Mouse (Mus musculus) heart, adult 2 months (tissue): ENCODE results near the gene Zbtb46. TPM values are rescaled to one million over a fixed set of nuclear protein-coding genes. Genes with fewer than 3 reads are reported as not detected.

Experiments
- DNase-seq, 2 experiments: peaks; one replicate each; pipeline ENCODE4 v3.0.0; 2021
- H3K27ac ChIP-seq: fragments of 200-600 bp; 2 replicates; pipeline ENCODE4 v1.8.1; 2022
- H3K27me3 ChIP-seq: fragments of 200-500 bp; 2 replicates; pipeline ENCODE4 v1.6.1; 2012; ENCODE audit warnings: mild to moderate bottlenecking, low read length, inconsistent platforms, mixed read lengths; ENCODE audit not compliant: control insufficient read depth, insufficient read depth
- H3K36me3 ChIP-seq: fragments of 200-500 bp; 2 replicates; pipeline ENCODE4 v1.6.1; 2012; ENCODE audit warnings: low read length, inconsistent platforms; ENCODE audit not compliant: control insufficient read depth, insufficient read depth
- H3K4me1 ChIP-seq: fragments of 200-500 bp; 2 replicates; pipeline ENCODE4 v1.6.1; 2011; ENCODE audit warnings: low read length; ENCODE audit not compliant: control insufficient read depth, insufficient read depth
- H3K4me3 ChIP-seq: fragments of 200-600 bp; 2 replicates; pipeline ENCODE4 v1.8.1; 2022
- H3K79me2 ChIP-seq: fragments of 200-500 bp; replicated peaks from 2 replicates; pipeline ENCODE4 v1.6.1; 2012; ENCODE audit warnings: mild to moderate bottlenecking, inconsistent platforms, low read length, moderate library complexity, mixed read lengths; ENCODE audit not compliant: control insufficient read depth, insufficient read depth
- H3K9ac ChIP-seq: fragments of 200-500 bp; 2 replicates; pipeline ENCODE4 v1.6.1; 2012; ENCODE audit warnings: low read depth, mild to moderate bottlenecking, control low read depth, inconsistent platforms, low read length, mixed read lengths
- CTCF ChIP-seq: fragments of 200-600 bp; IDR thresholded peaks from 2 replicates; pipeline ENCODE4 v1.8.1; 2022; ENCODE audit warnings: antibody characterized with exemption, mild to moderate bottlenecking, moderate library complexity
- EP300 ChIP-seq: fragments of 200-500 bp; IDR thresholded peaks from 2 replicates; pipeline ENCODE4 v1.6.1; 2011; ENCODE audit warnings: low read depth, low read length, control low read depth; ENCODE audit not compliant: insufficient read depth
- POLR2A ChIP-seq: fragments of 200-500 bp; IDR thresholded peaks from 2 replicates; pipeline ENCODE4 v1.6.1; 2011; ENCODE audit warnings: mild to moderate bottlenecking, low read depth, low read length, control low read depth; ENCODE audit not compliant: insufficient read depth
- WGBS: fragments of 180-500 bp; shearing (Covaris S2); methylation state at CpG from one replicate; pipeline ENCODE4 v1.1.7; 2018; 5-methylcytosine and 5-hydroxymethylcytosine counted together
- intact Hi-C: fragments of 180-260 bp; cut with DNase I; formaldehyde crosslinking; loops from one replicate; pipeline ENCODE4 v1.15.1; 2025
- polyA plus RNA-seq: library from polyadenylated mRNA; depleted of rRNA; stranded (reverse); fragments of >200 nt; gene quantifications from 2 replicates; pipeline ENCODE4 v1.2.3, GENCODE M21; 2012
- total RNA-seq, 2 experiments: library from RNA; stranded (reverse); gene quantifications; 2 replicates each; pipeline ENCODE4 v1.2.3; 2021

Gene Zbtb46
- total and polyA plus RNA-seq, 3 experiments, result 8.3 to 13.2 (median 10.7) TPM

- DNase-seq, result peak; percentile 75 to 85
These were observed 721 bp upstream of the Zbtb46 start for GRCm38 (mm10) chr2:181459673-181460621.

GRCm38 (mm10) chr2:181458411-181459152, 644 bp downstream of the Zbtb46 start:
- Histone ChIP-seq H3K4me1 (peaks cover 10% of the 10 kb centered on the region), H3K4me3 (peak overlapping the region; percentile 97), H3K79me2 (peaks cover 3% of the 10 kb centered on the region), H3K36me3 (peaks cover 3% of the 10 kb centered on the region; the same call in 1 of the 2 replicates), H3K27ac (peak overlapping the region; percentile 97), H3K9ac (peak overlapping the region; percentile 92), H3K27me3 (no peaks in the 10 kb centered on the region)
- intact Hi-C loops, result loop anchor here (1.0 to 2.0 kb wide), 3 partner anchors 25 to 60 kb away; partner anchors contain the start of gene Tpd52l2
- under 1% methylated on average over 72 of the region's 72 CpGs for WGBS
- TF ChIP-seq POLR2A (no peak), CTCF (peak; percentile 25; the same call in 1 of the 2 replicates), EP300 (no peak)
- DNase-seq, result peak; percentile 71 to 79

More at GRCm38 (mm10) chr2:181459673-181460621, 721 bp upstream of the Zbtb46 start:
- Histone ChIP-seq H3K4me3 (peak overlapping the region; percentile 89), H3K36me3 (peaks cover 3% of the 10 kb centered on the region; the same call in 1 of the 2 replicates), H3K27me3 (no peaks in the 10 kb centered on the region), H3K27ac (peak overlapping the region; percentile 96), H3K4me1 (peaks cover 9% of the 10 kb centered on the region), H3K79me2 (peaks cover 3% of the 10 kb centered on the region), H3K9ac (peak overlapping the region; percentile 97)
- TF ChIP-seq EP300, result no peak
- peak; percentile 60 for TF ChIP-seq POLR2A
- peak; percentile 40 for TF ChIP-seq CTCF
- WGBS, result 3% methylated on average over 69 of the region's 71 CpGs
- intact Hi-C loops, result loop anchor here (2.0 kb wide), 2 partner anchors 37 to 59 kb away; partner anchors contain the start of gene Tpd52l2

- no peak for DNase-seq
- intact Hi-C loops, result loop anchor here (1.0 to 2.0 kb wide), 3 partner anchors 25 to 61 kb away; partner anchors contain the start of gene Tpd52l2
- peaks cover 10% of the 10 kb centered on the region for H3K4me1 ChIP-seq
These were observed 1.4 kb downstream of the Zbtb46 start for GRCm38 (mm10) chr2:181457831-181458230.

GRCm38 (mm10) chr2:181455899-181456298, 3.3 kb downstream of the Zbtb46 start:
- Histone ChIP-seq H3K9ac (no peak overlapping the region), H3K79me2 (peaks cover 5% of the 10 kb centered on the region), H3K36me3 (peaks cover 6% of the 10 kb centered on the region; the same call in 1 of the 2 replicates), H3K27me3 (no peaks in the 10 kb centered on the region), H3K27ac (peak overlapping the region; percentile 10), H3K4me1 (peaks cover 6% of the 10 kb centered on the region), H3K4me3 (no peak overlapping the region)
- WGBS, result 42% methylated on average over 2 of the region's 2 CpGs
- no peak for DNase-seq
- TF ChIP-seq EP300 (no peak), POLR2A (no peak), CTCF (no peak)
- intact Hi-C loops, result no loop called here

More at GRCm38 (mm10) chr2:181457831-181458230, 1.4 kb downstream of the Zbtb46 start:
- WGBS, result 21% methylated on average over 15 of the region's 15 CpGs
- Histone ChIP-seq H3K9ac (peak overlapping the region; percentile 17), H3K36me3 (peaks cover 3% of the 10 kb centered on the region; the same call in 1 of the 2 replicates), H3K27me3 (no peaks in the 10 kb centered on the region), H3K79me2 (peaks cover 5% of the 10 kb centered on the region), H3K27ac (peak overlapping the region; percentile 97), H3K4me3 (peak overlapping the region; percentile 97)
- TF ChIP-seq EP300 (no peak), CTCF (no peak), POLR2A (no peak)

GRCm38 (mm10) chr2:181453274-181453673, 6.0 kb downstream of the Zbtb46 start:
- TF ChIP-seq CTCF, result peak; percentile 36
- TF ChIP-seq EP300, result no peak
- no peak for TF ChIP-seq POLR2A
- peaks cover 6% of the 10 kb centered on the region; the same call in 1 of the 2 replicates for H3K36me3 ChIP-seq
- H3K27me3 ChIP-seq, result no peaks in the 10 kb centered on the region
- no peak overlapping the region for H3K9ac ChIP-seq
- no peak overlapping the region for H3K4me3 ChIP-seq
- intact Hi-C loops, result no loop called here
- DNase-seq, result no peak
- 68% methylated on average over 1 of the region's 1 CpGs for WGBS
- peaks cover 5% of the 10 kb centered on the region for H3K79me2 ChIP-seq
- H3K4me1 ChIP-seq, result peaks cover 2% of the 10 kb centered on the region
- H3K27ac ChIP-seq, result no peak overlapping the region
